In the genomic region with DNA sequence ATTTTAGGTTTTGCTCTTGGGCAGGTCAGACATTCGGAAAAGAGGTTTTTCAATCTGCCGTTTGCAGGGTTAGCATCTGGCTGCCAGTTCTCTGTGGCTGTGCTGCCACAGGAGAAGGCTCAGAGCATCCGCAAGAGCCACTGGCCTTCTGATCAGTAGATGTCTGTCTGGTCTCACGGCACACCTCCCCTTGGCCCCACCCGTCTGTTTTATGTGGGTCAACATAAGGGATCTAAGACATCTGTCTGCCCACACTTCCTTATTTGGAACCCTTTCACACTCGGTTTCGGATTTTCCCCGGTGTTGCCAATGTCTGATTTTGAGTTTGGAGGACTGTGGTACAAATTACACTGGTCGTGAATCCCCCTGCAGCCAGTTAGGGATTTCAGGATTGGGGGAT, we compare ENCODE assay signal across 27 mouse cellular contexts. TPM values are rescaled to one million over a fixed set of nuclear protein-coding genes. Genes with fewer than 3 reads are reported as not detected.
A peak's percentile ranks its signal among the peaks of the same experiment; 100 is the strongest.
DNase-seq lines count a peak whose midpoint lies in the region; ATAC-seq lines count a peak whose summit lies in the region.
"Had no signal": no experiment of that assay in that cellular context is flagged by ENCODE, and none has a peak within 500 bp of the region (broad histone marks: within the 10 kb centered on the region; RNA-seq: fewer than 3 reads in every experiment).

No protein-coding gene starts in this region.

- H3K9me3 ChIP-seq in kidney, embryonic 15.5 days (replicated peaks): no peaks in the 10 kb centered on the region
- H3K9me3 ChIP-seq in limb, embryonic 15.5 days: no peaks in the 10 kb centered on the region
- H3K9me3 ChIP-seq: forebrain, embryonic 13.5 days; G1E; heart, embryonic 12.5 days; hindbrain, embryonic 10.5 days had no signal

- H3K36me3 ChIP-seq in kidney, embryonic 15.5 days: no peaks in the 10 kb centered on the region
- H3K36me3 ChIP-seq in limb, embryonic 15.5 days: no peaks in the 10 kb centered on the region
- H3K36me3 ChIP-seq: G1E; heart, embryonic 12.5 days; hindbrain, embryonic 10.5 days had no signal

- no peak overlapping the region for H3K4me3 ChIP-seq in kidney, embryonic 15.5 days (replicated peaks)
- H3K4me3 ChIP-seq in limb, embryonic 15.5 days: peak overlapping the region; percentile 9; the same call in 1 of the 2 replicates
- H3K4me3 ChIP-seq: forebrain, embryonic 13.5 days; heart, embryonic 12.5 days; hindbrain, embryonic 10.5 days had no signal

- H3K9ac ChIP-seq in kidney, embryonic 15.5 days: no peak overlapping the region
- no peak overlapping the region for H3K9ac ChIP-seq in limb, embryonic 15.5 days
- H3K9ac ChIP-seq: forebrain, embryonic 13.5 days; heart, embryonic 12.5 days; liver, postnatal 0 days had no signal

- DNase-seq in kidney, adult 11 months: no peak
- DNase-seq in right cerebral cortex, adult 2 months (ENCODE audit: low spot score in 2 of 2): peak; percentile 7 to 22
- no peak for DNase-seq in right cerebral cortex, postnatal 10 days (ENCODE audit: low spot score in 2 of 2)
- no peak for DNase-seq in testis, postnatal 14 days (ENCODE audit: low spot score)
- DNase-seq: B cell, adult 2 months; cerebellum, adult 2 months; cerebellum, postnatal 25 days; heart, postnatal 10 days; kidney, postnatal 14 days; layer of hippocampus, postnatal 36 days; liver, postnatal 0 days; midbrain, embryonic 14.5 days; right cerebral cortex, postnatal 25 days; spleen, adult 18-20 months; thymus, postnatal 14 days had no signal

- peak overlapping the region; percentile 36 for H3K4me2 ChIP-seq in kidney, embryonic 15.5 days
- H3K4me2 ChIP-seq in limb, embryonic 15.5 days: peak overlapping the region; percentile 33
- H3K4me2 ChIP-seq: forebrain, embryonic 13.5 days; heart, embryonic 12.5 days; liver, embryonic 11.5 days had no signal

- ATAC-seq in kidney, embryonic 15.5 days (replicated peaks; ENCODE audit: low FRiP score): no peak
- ATAC-seq in limb, embryonic 15.5 days (ENCODE audit: insufficient number of reproducible peaks, low FRiP score, low TSS enrichment, low read depth): no peak
- no peak for ATAC-seq in cerebellum, adult (ENCODE audit: insufficient number of reproducible peaks, low FRiP score, low TSS enrichment)
- ATAC-seq: forebrain, embryonic 13.5 days; hindbrain, postnatal 0 days; intestine, embryonic 16.5 days; liver, postnatal 0 days; Patski had no signal

- H3K27me3 ChIP-seq in kidney, embryonic 15.5 days: no peaks in the 10 kb centered on the region
- H3K27me3 ChIP-seq in limb, embryonic 15.5 days: no peaks in the 10 kb centered on the region
- H3K27me3 ChIP-seq: CH12.LX; forebrain, embryonic 13.5 days; heart, embryonic 12.5 days had no signal

- peaks cover 6% of the 10 kb centered on the region; the same call in 1 of the 2 replicates for H3K4me1 ChIP-seq in kidney, embryonic 15.5 days
- H3K4me1 ChIP-seq in limb, embryonic 15.5 days: peaks cover 14% of the 10 kb centered on the region; the same call in 1 of the 2 replicates
- H3K4me1 ChIP-seq: forebrain, embryonic 13.5 days; heart, embryonic 12.5 days; hindbrain, embryonic 10.5 days had no signal

- 36% methylated on average over 9 of the region's 9 CpGs for WGBS in kidney, embryonic 15.5 days
- 26% methylated on average over 9 of the region's 9 CpGs for WGBS in limb, embryonic 15.5 days

- H3K27ac ChIP-seq in kidney, embryonic 15.5 days: no peak overlapping the region
- H3K27ac ChIP-seq in limb, embryonic 15.5 days: no peak overlapping the region; the same call in 1 of the 2 replicates
- H3K27ac ChIP-seq: forebrain, embryonic 13.5 days; hindbrain, embryonic 10.5 days; hindbrain, postnatal 0 days had no signal

RNA-seq across cellular contexts. Expression of a gene that starts 26.8 kb away (rescaled TPM):
- polyA plus RNA-seq in kidney, embryonic 15.5 days (2015; fragmentation: Nextera tagmentation; extraction: Ambion mirVana): 4.1 and 5.4 TPM in 2 replicates
- polyA plus RNA-seq in limb, embryonic 15.5 days (2015; fragmentation: Nextera tagmentation; extraction: Ambion mirVana): 6.8 and 7.5 TPM in 2 replicates
- polyA plus RNA-seq: G1E had no signal

RNA-seq across cellular contexts. Expression of a gene that starts 43.1 kb away (rescaled TPM):
- 33.6 and 36.9 TPM in 2 replicates for polyA plus RNA-seq in kidney, embryonic 15.5 days (2015; fragmentation: Nextera tagmentation; extraction: Ambion mirVana)
- polyA plus RNA-seq in limb, embryonic 15.5 days (2015; fragmentation: Nextera tagmentation; extraction: Ambion mirVana): 29.8 and 30.0 TPM in 2 replicates

Comparison
In these comparisons a context has a peak if more than half of its experiments do, and no peak if none do; other contexts are left out.
1. DNase-seq: peak in right cerebral cortex, adult 2 months (2 of 2); none in kidney, adult 11 months (single experiment), right cerebral cortex, postnatal 10 days (0 of 2) and testis, postnatal 14 days (single experiment).